Mouse (Mus musculus): ENCODE measurements at regions not wholly inside any gene's neighbourhood (a gene's known extent, or its start where the extent isn't known, plus 50 kb on each side); places are given as distances from the start of the nearest gene placed in this dataset.

DNA sequence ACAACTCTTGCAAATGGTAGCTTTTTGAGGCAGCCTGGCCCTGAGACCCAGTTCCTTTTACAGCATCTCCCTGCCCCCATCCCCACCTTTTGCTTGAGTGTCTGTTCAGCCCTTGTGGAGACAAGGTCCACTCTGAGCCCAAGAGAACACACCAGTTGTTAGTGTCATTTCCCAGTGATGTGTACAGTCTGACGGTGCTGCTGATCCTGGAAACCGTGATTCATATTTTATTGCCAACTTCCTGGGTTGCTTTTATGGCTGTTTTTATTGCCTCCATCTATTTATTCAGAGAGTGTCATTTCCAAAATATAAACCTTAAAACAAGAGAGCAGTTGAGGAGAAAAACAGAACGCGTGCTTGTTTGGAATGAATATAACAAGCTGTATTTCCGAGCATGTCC is 309.6 kb upstream of the Isl1 start:
- Histone ChIP-seq H3K9me3 (no peaks in the 10 kb centered on the region), H3K9ac (replicated peaks) (no peak overlapping the region), H3K36me3 (no peaks in the 10 kb centered on the region), H3K4me1 (no peaks in the 10 kb centered on the region), H3K27me3 (no peaks in the 10 kb centered on the region), H3K4me2 (replicated peaks) (no peak overlapping the region), H3K27ac (replicated peaks) (no peak overlapping the region), H3K4me3 (no peak overlapping the region)
- 94% methylated on average over 5 of the region's 5 CpGs for WGBS
- ATAC-seq (ENCODE audit: low FRiP score, low read depth) = no peak

DNA sequence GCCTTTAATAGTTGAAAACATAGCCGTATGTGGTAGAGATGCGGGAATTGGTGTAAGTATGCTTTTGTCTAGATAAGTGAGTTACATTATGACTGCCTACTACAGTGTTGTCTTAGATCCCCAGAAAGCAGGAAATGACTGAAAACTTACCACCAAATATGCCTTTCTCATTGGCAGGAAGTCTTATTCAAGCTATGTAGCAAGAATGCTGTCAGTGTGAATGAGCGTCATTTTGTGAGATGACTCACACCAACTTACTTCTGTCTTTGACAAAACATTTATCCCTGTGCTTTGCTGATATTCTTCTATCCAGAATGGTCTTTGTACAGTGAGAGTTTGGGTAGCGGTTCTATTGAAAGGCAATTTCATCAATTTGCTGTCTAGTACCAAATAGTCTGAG is 286.9 kb upstream of the Isl1 start:
- 92% methylated on average over 4 of the region's 4 CpGs for WGBS
- Histone ChIP-seq H3K9ac (replicated peaks) (no peak overlapping the region), H3K4me1 (no peaks in the 10 kb centered on the region), H3K4me3 (no peak overlapping the region), H3K27ac (replicated peaks) (no peak overlapping the region), H3K9me3 (no peaks in the 10 kb centered on the region), H3K36me3 (no peaks in the 10 kb centered on the region), H3K27me3 (no peaks in the 10 kb centered on the region), H3K4me2 (replicated peaks) (no peak overlapping the region)
- ATAC-seq (ENCODE audit: low FRiP score, low read depth) = no peak

- Histone ChIP-seq H3K4me2 (replicated peaks) (no peak overlapping the region), H3K9ac (replicated peaks) (no peak overlapping the region), H3K36me3 (no peaks in the 10 kb centered on the region), H3K4me3 (no peak overlapping the region), H3K27me3 (no peaks in the 10 kb centered on the region), H3K27ac (replicated peaks) (no peak overlapping the region), H3K9me3 (no peaks in the 10 kb centered on the region), H3K4me1 (no peaks in the 10 kb centered on the region)
- WGBS = 87% methylated on average over 2 of the region's 2 CpGs
- no peak for ATAC-seq (ENCODE audit: low FRiP score, low read depth)
These were observed 286.0 kb upstream of the Isl1 start for GRCm38 (mm10) chr13:116595512-116595911.

DNA sequence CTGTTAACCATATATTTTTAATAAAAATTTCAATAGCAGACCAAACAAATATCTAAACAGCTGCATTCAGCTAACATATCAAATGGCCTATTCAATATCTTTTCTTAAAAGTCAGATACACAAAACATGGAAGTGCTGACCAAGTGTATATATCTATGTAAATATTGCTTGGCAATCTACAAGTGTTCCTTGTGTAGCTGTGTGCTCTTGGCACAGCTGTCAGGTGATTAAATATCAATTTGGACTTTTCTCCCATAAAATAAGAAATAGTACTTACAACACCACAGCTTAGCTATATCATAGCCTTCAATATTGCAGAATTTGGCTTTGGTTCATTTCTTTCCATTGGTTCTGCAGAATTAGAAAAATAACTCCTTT is 266.5 kb upstream of the Isl1 start:
- no peak overlapping the region for H3K4me2 ChIP-seq (replicated peaks)
- peaks cover 11% of the 10 kb centered on the region; the same call in 1 of the 2 replicates for H3K9me3 ChIP-seq
- peak; percentile 59 for ATAC-seq (ENCODE audit: low FRiP score, low read depth)
- H3K4me1 ChIP-seq = peaks cover 8% of the 10 kb centered on the region; the same call in 1 of the 2 replicates
- no peak overlapping the region for H3K4me3 ChIP-seq
- H3K36me3 ChIP-seq = no peaks in the 10 kb centered on the region
- no peak overlapping the region for H3K9ac ChIP-seq (replicated peaks)
- H3K27me3 ChIP-seq = peaks cover 38% of the 10 kb centered on the region
- no peak overlapping the region for H3K27ac ChIP-seq (replicated peaks)

DNA sequence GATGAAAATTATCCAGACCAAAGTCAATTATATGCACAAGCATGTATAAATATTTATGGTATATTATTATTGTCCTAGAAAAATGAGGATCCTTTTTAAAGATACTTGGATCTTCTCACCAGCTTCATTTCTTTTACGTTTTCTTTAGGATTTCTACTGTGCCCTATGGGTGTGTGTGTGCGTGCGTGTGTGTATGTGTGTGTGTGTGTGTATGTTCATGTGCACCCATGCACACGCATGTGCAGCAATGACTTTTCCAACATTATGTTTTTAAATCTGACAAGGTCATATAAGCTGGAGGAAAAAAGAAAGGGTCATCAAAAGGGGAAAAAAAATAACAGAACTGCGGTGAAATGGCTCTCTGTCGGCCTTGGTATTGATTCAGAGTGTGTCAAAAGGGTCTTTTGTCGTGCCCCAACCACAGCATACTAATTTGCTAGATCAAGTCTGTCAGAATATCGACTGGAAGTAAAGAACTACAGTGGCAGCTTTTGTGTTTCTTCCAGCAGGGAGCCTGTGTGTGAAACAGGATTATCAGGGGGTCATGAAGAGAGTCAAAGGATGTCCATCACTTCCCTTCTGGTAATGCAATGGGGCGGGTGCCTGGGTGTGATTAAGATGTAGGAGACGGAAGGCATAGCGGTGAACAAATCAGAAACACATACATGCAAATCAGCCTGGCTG is 265.9 kb upstream of the Isl1 start:
- no peak overlapping the region for H3K4me2 ChIP-seq (replicated peaks)
- peaks cover 11% of the 10 kb centered on the region; the same call in 1 of the 2 replicates for H3K9me3 ChIP-seq
- peak; percentile 97 for ATAC-seq (ENCODE audit: low FRiP score, low read depth)
- peaks cover 43% of the 10 kb centered on the region for H3K27me3 ChIP-seq
- no peaks in the 10 kb centered on the region for H3K36me3 ChIP-seq
- H3K4me3 ChIP-seq = no peak overlapping the region
- peaks cover 8% of the 10 kb centered on the region; the same call in 1 of the 2 replicates for H3K4me1 ChIP-seq
- H3K9ac ChIP-seq (replicated peaks) = no peak overlapping the region
- H3K27ac ChIP-seq (replicated peaks) = peak overlapping the region; percentile 35; the same call in 1 of the 2 replicates
- 18% methylated on average over 11 of the region's 11 CpGs for WGBS

- H3K27ac ChIP-seq (replicated peaks) = no peak overlapping the region
- no peaks in the 10 kb centered on the region for H3K36me3 ChIP-seq
- no peak overlapping the region for H3K4me2 ChIP-seq (replicated peaks)
- H3K4me3 ChIP-seq = no peak overlapping the region
- no peaks in the 10 kb centered on the region for H3K9me3 ChIP-seq
- H3K27me3 ChIP-seq = no peaks in the 10 kb centered on the region
- no peak overlapping the region for H3K9ac ChIP-seq (replicated peaks)
- no peaks in the 10 kb centered on the region for H3K4me1 ChIP-seq
- no peak for ATAC-seq (ENCODE audit: low FRiP score, low read depth)
- 85% methylated on average over 4 of the region's 4 CpGs for WGBS
These were observed 245.6 kb upstream of the Isl1 start for GRCm38 (mm10) chr13:116555053-116555452.

GRCm38 (mm10) chr13:116535211-116535610 is 225.7 kb upstream of the Isl1 start:
- no peak overlapping the region for H3K27ac ChIP-seq (replicated peaks)
- H3K9me3 ChIP-seq = no peaks in the 10 kb centered on the region
- H3K27me3 ChIP-seq = no peaks in the 10 kb centered on the region
- ATAC-seq (ENCODE audit: low FRiP score, low read depth) = no peak
- H3K9ac ChIP-seq (replicated peaks) = no peak overlapping the region
- H3K4me3 ChIP-seq = no peak overlapping the region
- H3K36me3 ChIP-seq = no peaks in the 10 kb centered on the region
- no peak overlapping the region for H3K4me2 ChIP-seq (replicated peaks)
- WGBS = 90% methylated on average over 3 of the region's 3 CpGs
- H3K4me1 ChIP-seq = no peaks in the 10 kb centered on the region

GRCm38 (mm10) chr13:116533163-116533562 is 223.7 kb upstream of the Isl1 start:
- H3K36me3 ChIP-seq = no peaks in the 10 kb centered on the region
- no peaks in the 10 kb centered on the region for H3K9me3 ChIP-seq
- H3K4me3 ChIP-seq = no peak overlapping the region
- no peaks in the 10 kb centered on the region for H3K4me1 ChIP-seq
- H3K9ac ChIP-seq (replicated peaks) = no peak overlapping the region
- no peak overlapping the region for H3K4me2 ChIP-seq (replicated peaks)
- no peak overlapping the region for H3K27ac ChIP-seq (replicated peaks)
- no peaks in the 10 kb centered on the region for H3K27me3 ChIP-seq
- no peak for ATAC-seq (ENCODE audit: low FRiP score, low read depth)
- 86% methylated on average over 3 of the region's 3 CpGs for whole genome bisulfite sequencing

DNA sequence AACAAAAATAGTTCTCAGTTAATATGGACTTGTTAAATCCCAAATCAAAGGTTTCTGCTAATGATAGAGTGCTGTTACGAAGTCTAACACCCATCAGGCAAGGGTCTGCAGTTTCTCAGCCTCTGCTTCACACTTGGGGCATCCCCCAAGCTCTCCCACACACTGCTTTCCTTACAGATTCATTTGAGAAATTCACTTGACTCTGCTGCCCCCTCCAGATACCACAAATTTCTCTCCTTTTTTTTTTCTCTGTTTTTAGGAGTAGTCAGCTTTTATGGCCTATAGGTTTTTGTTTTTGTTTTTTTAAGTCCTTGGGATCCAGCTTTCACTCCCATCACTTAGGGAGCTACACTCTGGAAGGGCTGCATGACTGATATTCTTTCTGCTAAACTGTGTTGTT is 218.8 kb upstream of the Isl1 start:
- 54% methylated on average over 1 of the region's 1 CpGs for WGBS
- ATAC-seq (ENCODE audit: low FRiP score, low read depth) = no peak

DNA sequence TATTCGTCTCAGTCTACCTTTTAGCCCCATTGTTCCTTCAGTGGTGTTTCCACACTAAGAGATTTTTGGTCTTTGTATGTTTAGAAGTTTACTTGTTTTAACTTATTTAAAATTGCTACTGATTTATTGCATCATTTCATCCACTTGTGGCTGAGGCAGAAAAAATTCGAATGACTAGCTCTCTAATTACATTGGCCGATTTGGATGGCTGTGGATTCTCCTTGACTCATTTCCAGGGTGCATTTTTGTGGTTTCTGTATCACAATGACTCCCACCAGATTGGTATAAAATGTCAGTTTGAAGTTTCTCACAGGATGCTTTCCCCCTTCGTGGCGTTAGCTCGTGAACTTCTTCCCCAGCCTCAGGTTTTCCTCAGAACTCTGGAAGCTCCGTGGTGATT is 217.5 kb upstream of the Isl1 start:
- WGBS = 83% methylated on average over 7 of the region's 7 CpGs
- Histone ChIP-seq H3K4me1 (peaks cover 15% of the 10 kb centered on the region), H3K36me3 (no peaks in the 10 kb centered on the region), H3K4me2 (replicated peaks) (no peak overlapping the region), H3K27ac (replicated peaks) (no peak overlapping the region), H3K4me3 (no peak overlapping the region), H3K9ac (replicated peaks) (no peak overlapping the region), H3K27me3 (no peaks in the 10 kb centered on the region), H3K9me3 (no peaks in the 10 kb centered on the region)
- no peak for ATAC-seq (ENCODE audit: low FRiP score, low read depth)

More for the DNA sequence above, 218.8 kb upstream of the Isl1 start:
- Histone ChIP-seq H3K9ac (replicated peaks) (no peak overlapping the region), H3K4me3 (no peak overlapping the region), H3K9me3 (no peaks in the 10 kb centered on the region), H3K4me1 (peaks cover 8% of the 10 kb centered on the region), H3K27ac (replicated peaks) (no peak overlapping the region), H3K36me3 (no peaks in the 10 kb centered on the region), H3K27me3 (no peaks in the 10 kb centered on the region), H3K4me2 (replicated peaks) (no peak overlapping the region)

DNA sequence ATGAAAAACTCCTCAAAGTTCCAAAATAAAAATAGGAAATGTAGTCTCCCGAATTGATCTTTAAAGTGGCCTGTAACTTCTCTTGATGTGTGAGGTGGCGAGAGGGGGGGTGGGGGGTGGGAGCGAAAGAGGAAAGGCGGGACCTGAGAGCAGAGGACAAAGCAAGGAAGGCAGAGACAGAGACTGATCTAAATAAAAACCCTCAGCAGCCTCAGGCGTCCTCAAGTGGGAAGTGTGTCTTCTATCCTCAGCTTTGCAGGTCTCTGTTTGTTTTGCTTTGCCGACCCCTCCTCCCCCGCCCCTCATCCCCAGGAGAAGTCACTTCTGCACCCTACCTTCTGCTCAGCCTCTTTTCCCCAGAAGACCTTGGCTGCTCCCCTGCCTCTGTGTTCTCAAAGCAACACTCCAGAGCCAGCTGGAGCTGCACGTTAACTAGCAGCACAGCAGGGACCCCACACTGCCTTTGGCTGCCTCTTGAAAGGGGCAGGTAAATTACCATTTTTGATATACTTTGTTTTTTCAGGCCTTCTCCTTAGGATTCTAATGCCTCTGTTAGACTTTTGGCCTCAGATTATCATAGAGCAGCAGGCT is 214.3 kb upstream of the Isl1 start:
- H3K36me3 ChIP-seq = no peaks in the 10 kb centered on the region
- H3K9ac ChIP-seq (replicated peaks) = no peak overlapping the region
- peaks cover 15% of the 10 kb centered on the region for H3K4me1 ChIP-seq
- ATAC-seq (ENCODE audit: low FRiP score, low read depth) = peak; percentile 72
- no peak overlapping the region for H3K4me3 ChIP-seq
- WGBS = 3% methylated on average over 8 of the region's 8 CpGs
- no peak overlapping the region for H3K27ac ChIP-seq (replicated peaks)
- peak overlapping the region; percentile 15; the same call in 1 of the 2 replicates for H3K4me2 ChIP-seq (replicated peaks)
- H3K27me3 ChIP-seq = 0 out of 2 replicates have a peak, but pooled peaks cover 4% of the 10 kb centered on the region
- H3K9me3 ChIP-seq = no peaks in the 10 kb centered on the region

DNA sequence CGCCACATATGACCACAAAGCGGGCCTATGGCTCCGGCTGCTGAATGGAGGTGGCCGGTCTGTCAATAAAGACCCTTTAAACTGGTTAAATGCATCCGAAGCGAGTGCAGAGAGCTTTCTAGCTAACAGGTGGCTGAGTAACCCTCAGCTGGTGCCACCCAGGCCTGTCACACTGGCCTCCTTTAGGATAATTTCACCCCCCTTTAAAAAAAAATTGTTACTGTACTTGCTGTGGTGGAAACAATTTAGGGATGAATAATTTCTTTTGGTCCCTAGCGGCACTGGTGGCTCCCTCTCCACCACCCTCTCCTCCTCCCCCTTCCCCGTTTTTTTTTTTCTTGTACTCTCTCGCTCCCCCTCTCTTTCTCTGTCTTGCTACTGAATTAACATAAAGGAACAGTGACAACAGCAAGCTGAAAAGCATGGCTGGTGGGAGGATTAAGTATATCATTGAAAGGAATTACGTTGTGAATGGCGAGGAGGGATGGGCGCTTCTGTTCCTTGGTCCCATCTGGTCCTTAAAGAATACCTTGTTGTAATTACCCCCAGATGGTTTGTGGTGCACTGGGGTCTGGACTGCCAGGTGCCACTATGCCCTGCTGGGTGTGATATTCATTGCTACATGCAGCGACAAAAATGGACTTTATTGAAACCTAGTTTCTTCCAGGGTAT is 205.3 kb upstream of the Isl1 start:
- peak overlapping the region; percentile 53 for H3K4me2 ChIP-seq (replicated peaks)
- 2% methylated on average over 13 of the region's 13 CpGs for WGBS
- no peaks in the 10 kb centered on the region for H3K9me3 ChIP-seq
- H3K9ac ChIP-seq (replicated peaks) = no peak overlapping the region
- no peaks in the 10 kb centered on the region for H3K36me3 ChIP-seq
- H3K4me1 ChIP-seq = peaks cover 9% of the 10 kb centered on the region
- H3K4me3 ChIP-seq = peak overlapping the region; percentile 29
- H3K27me3 ChIP-seq = peaks cover 17% of the 10 kb centered on the region
- H3K27ac ChIP-seq (replicated peaks) = peak overlapping the region; percentile 32; the same call in 1 of the 2 replicates
- ATAC-seq (ENCODE audit: low FRiP score, low read depth) = peak; percentile 95

Measured in midbrain, embryonic 12.5 days (tissue).